Mouse (Mus musculus): Measurements from ENCODE around the gene BC030870.

DNA sequence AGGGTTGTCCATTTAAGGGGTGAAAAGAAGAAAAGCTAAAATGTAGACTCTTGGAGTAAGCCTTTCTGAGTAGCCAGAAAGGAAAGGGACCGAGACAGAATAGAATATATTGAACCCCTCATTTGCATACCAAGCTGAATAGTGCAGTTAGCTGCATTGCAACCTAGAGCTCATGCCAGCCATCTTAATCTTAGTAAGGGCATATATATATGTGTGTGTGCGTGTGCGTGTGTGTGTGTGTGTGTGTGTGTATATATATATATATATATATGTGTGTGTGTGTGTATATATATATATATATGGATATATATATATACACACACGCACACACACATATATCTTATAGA is 60.9 kb downstream of the BC030870 start:
- TF ChIP-seq CTCF (IDR thresholded peaks at IDR 0.05; ENCODE audit: low read depth, low read length): no peak
- no peak for TF ChIP-seq POLR2A (IDR thresholded peaks at IDR 0.05; ENCODE audit: borderline replicate concordance, low read depth, low read length)

Measured in bone marrow macrophage, adult 2 months (primary cell).